Comparison of ENCODE assay signal across 8 mouse cellular contexts in the genomic region with DNA sequence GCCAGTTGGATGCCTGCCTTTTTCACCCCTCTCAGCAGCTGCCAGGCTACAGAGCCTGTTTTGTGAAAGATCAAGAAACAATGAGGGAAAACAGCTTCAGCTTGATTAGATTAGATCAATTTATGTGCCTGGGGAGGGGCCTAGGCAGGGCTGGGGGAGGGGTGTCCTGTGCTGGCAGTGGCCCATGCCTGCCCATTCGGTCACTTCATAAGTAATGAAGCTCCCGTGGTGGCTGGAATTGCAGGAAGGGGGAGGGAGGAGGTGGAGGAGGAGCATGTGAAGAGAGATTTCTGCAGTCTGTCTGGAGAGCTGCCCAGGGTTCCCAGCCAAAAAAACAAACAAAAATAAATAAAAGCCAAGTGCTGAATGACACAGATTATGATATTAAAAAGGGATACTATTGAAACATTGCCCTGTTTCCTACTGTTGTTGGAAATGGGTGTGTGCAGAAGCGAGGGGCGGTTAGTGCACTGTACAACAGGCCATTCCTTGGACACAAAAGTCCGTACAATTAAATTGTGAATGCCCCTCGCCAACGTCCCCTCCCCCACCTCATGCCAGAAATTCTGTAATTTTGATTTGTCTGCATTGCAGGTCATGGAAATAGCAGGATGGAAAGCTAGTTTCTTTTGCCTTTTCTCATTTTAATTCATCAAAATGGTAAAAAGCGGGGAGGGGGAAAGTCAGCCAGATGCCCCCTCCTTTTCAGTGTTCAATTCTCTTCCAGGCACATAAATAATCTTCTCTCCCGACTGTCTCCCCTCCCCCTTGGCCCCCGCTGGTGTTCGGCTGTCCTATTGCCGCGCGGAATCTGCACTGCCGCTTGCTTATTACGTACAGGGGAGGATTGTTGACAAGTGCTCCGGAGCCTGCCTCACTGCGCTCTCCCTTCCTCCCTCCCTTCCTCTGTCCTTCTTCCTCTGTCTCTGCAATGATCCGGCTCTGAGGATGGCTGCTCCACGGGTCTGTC.
DNase-seq lines count a peak whose midpoint lies in the region; ATAC-seq lines count a peak whose summit lies in the region.

No protein-coding gene starts in this region.

- no peaks in the 10 kb centered on the region for H3K9me3 ChIP-seq in forebrain, embryonic 11.5 days (ENCODE audit: control insufficient read depth, low read length)
- H3K9me3 ChIP-seq in heart, embryonic 14.5 days (ENCODE audit: control insufficient read depth, low read length): no peaks in the 10 kb centered on the region

- H3K4me3 ChIP-seq in forebrain, embryonic 11.5 days (ENCODE audit: low read depth, low read length): peak overlapping the region; percentile 32
- peak overlapping the region; percentile 50 to 56 for H3K4me3 ChIP-seq in heart, embryonic 14.5 days (ENCODE audit: control insufficient read depth in 1 of 2, insufficient read depth in 1 of 2, low read depth in 1 of 2, low read length in 2 of 2)

- no peaks in the 10 kb centered on the region for H3K27me3 ChIP-seq in forebrain, embryonic 11.5 days (ENCODE audit: control insufficient read depth, insufficient read depth, low read length)
- H3K27me3 ChIP-seq in heart, embryonic 14.5 days (ENCODE audit: control insufficient read depth, insufficient read depth, low read length): no peaks in the 10 kb centered on the region

- no peaks in the 10 kb centered on the region for H3K36me3 ChIP-seq in forebrain, embryonic 11.5 days (ENCODE audit: control insufficient read depth, insufficient read depth, low read length)
- H3K36me3 ChIP-seq in heart, embryonic 14.5 days (ENCODE audit: control insufficient read depth, insufficient read depth, low read length): no peaks in the 10 kb centered on the region

- H3K4me2 ChIP-seq in forebrain, embryonic 11.5 days (ENCODE audit: low read depth, low read length, severe bottlenecking): peak overlapping the region; percentile 71
- H3K4me2 ChIP-seq in heart, embryonic 14.5 days (ENCODE audit: low read length): peak overlapping the region; percentile 83

- H3K4me1 ChIP-seq in forebrain, embryonic 11.5 days (replicated peaks; ENCODE audit: control insufficient read depth, insufficient read depth, low read length): peaks cover 22% of the 10 kb centered on the region; the same call in 1 of the 2 replicates
- peaks cover 7 to 40% of the 10 kb centered on the region in 2 experiments; a peak in 3 of 4 replicates for H3K4me1 ChIP-seq in heart, embryonic 14.5 days (ENCODE audit: control insufficient read depth in 2 of 2, insufficient read depth in 2 of 2, low read length in 2 of 2)

- peak overlapping the region; percentile 85 for H3K27ac ChIP-seq in forebrain, embryonic 11.5 days (ENCODE audit: low read depth, low read length)
- peak overlapping the region; percentile 81 to 87 for H3K27ac ChIP-seq in heart, embryonic 14.5 days (replicated peaks in 1 of 2; ENCODE audit: control insufficient read depth in 1 of 2, insufficient read depth in 1 of 2, low read depth in 2 of 2, low read length in 2 of 2)

- H3K9ac ChIP-seq in forebrain, embryonic 11.5 days (ENCODE audit: low read length): peak overlapping the region; percentile 53
- peak overlapping the region; percentile 71 for H3K9ac ChIP-seq in heart, embryonic 14.5 days (ENCODE audit: low read length)

- ATAC-seq in forebrain, embryonic 11.5 days (replicated peaks; ENCODE audit: low FRiP score): peak; percentile 95
- peak; percentile 87 for ATAC-seq in heart, embryonic 14.5 days (ENCODE audit: insufficient number of reproducible peaks, insufficient read depth, low FRiP score, low read depth)

- 2% methylated on average over 20 of the region's 20 CpGs for WGBS in forebrain, embryonic 11.5 days
- WGBS in heart, embryonic 14.5 days: 5% methylated on average over 20 of the region's 20 CpGs

- peak; percentile 11 to 23 for DNase-seq in spleen, postnatal 36 days (ENCODE audit: low spot score in 2 of 2)
- no peak for DNase-seq in spleen, postnatal 14 days (ENCODE audit: low spot score in 2 of 2)
- peak; percentile 90 for DNase-seq in forebrain, embryonic 11.5 days (ENCODE audit: low spot score)
- peak; percentile 93 for DNase-seq in kidney, postnatal 10 days
- peak; percentile 51 for DNase-seq in liver
- peak; percentile 74 for DNase-seq in neural tube, embryonic 10.5 days (ENCODE audit: extremely low spot score, low spot score)
- peak; percentile 42 for DNase-seq in urinary bladder, adult 2 months (ENCODE audit: low spot score)

Comparison
In these comparisons a context has a peak if more than half of its experiments do, and no peak if none do; other contexts are left out.
1. DNase-seq: peak in spleen, postnatal 36 days (2 of 2), forebrain, embryonic 11.5 days (single experiment), kidney, postnatal 10 days (single experiment), liver (single experiment), neural tube, embryonic 10.5 days (single experiment) and urinary bladder, adult 2 months (single experiment); none in spleen, postnatal 14 days (0 of 2).